Mouse (Mus musculus) brown adipose tissue, adult 24 weeks (tissue): ENCODE data around the gene Serpinb12. TPM values are rescaled to one million over a fixed set of nuclear protein-coding genes. Genes with fewer than 3 reads are reported as not detected.
"Not testable (repeated sequence)": the region's sequence is repeated elsewhere in the genome, so short reads cannot be mapped to it uniquely, and the experiment has no call there.

Experiments used
- H3K27ac ChIP-seq: fragments of 200-500 bp; replicated peaks from 2 replicates; pipeline ENCODE4 v1.5.1; 2012; ENCODE audit warnings: low read depth, mild to moderate bottlenecking, low read length
- H3K4me1 ChIP-seq: fragments of 200-500 bp; 2 replicates; pipeline ENCODE4 v1.6.1; 2012; ENCODE audit warnings: low read length, mixed read lengths; ENCODE audit not compliant: control insufficient read depth, insufficient read depth, insufficient read length
- H3K4me3 ChIP-seq: fragments of 200-500 bp; 2 replicates; pipeline ENCODE4 v1.5.1; 2012; ENCODE audit warnings: low read depth, mild to moderate bottlenecking, low read length, moderate library complexity; ENCODE audit not compliant: insufficient read depth
- polyA plus RNA-seq: library from polyadenylated mRNA; stranded (reverse); fragments of >200 nt; gene quantifications from 2 replicates; pipeline ENCODE4 v1.2.4, GENCODE M21; 2012; ENCODE audit not compliant: missing spikeins, insufficient read depth, insufficient read length

Serpinb12 gene
- polyA plus RNA-seq: not detected in 2 replicates

DNA sequence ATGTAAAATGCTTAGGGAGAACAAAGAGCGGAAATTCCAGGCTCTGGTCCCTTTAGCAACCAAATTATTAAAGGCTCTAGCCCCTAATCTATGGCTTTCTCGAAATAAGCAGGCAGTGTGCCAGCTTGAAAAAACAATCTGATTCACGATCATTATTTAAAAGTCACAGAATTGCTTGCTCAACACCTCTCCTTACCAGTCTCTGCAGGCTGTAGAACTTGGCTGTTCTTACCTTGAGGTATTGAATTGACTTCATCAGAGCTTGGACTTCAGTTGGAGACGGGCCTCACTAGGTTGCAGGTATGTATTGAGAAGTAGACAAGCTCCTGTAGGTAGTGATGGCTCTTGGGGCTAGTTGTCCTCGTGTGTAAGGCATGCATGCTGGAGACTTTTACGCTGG, at the start of gene Serpinb12:
Serpinb12 (plus strand) TSS at position 185 of the 400 bp plus-strand sequence.
- no peak within 1 kb of the TSS for H3K4me3 ChIP-seq
- no peak within 1 kb of the TSS for H3K27ac ChIP-seq
- no peaks in the 10 kb centered on the region for H3K4me1 ChIP-seq

- not testable (repeated sequence) for H3K27ac ChIP-seq, H3K4me1 ChIP-seq, H3K4me3 ChIP-seq
These were observed 39.1 kb upstream of the Serpinb12 start for GRCm38 (mm10) chr1:106895142-106895541.

- H3K27ac ChIP-seq: no peak overlapping the region
- H3K4me1 ChIP-seq: no peaks in the 10 kb centered on the region
- no peak overlapping the region for H3K4me3 ChIP-seq
These were observed 32.8 kb upstream of the Serpinb12 start for GRCm38 (mm10) chr1:106901406-106901805.

- H3K4me1 ChIP-seq: no peaks in the 10 kb centered on the region
These were observed 2.3 kb upstream of the Serpinb12 start for GRCm38 (mm10) chr1:106931954-106932353.

DNA sequence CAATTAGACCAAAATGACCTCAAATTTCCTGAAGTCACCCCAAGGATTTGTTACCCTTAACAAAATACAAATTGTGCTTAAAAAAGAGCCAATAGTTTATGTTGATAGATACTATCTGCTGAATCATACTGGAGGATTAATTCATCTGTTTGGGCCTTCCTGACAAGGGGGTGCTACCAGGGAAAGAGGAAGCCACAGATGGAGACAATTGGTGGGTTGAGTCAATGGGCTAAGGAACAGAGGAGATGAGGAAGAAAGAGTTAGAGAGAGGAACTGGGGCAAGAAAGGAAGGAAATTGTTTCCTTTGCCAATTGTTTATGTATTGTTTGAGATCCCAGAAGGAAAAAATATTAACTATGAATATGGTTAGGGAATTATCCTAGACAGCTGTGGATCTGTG, 591 bp upstream of the Serpinb12 start:
- Histone ChIP-seq H3K4me3 (no peak overlapping the region), H3K27ac (no peak overlapping the region), H3K4me1 (no peaks in the 10 kb centered on the region)

More at GRCm38 (mm10) chr1:106931954-106932353, 2.3 kb upstream of the Serpinb12 start:
- Histone ChIP-seq H3K27ac (peak overlapping the region; percentile 60), H3K4me3 (no peak overlapping the region)

DNA sequence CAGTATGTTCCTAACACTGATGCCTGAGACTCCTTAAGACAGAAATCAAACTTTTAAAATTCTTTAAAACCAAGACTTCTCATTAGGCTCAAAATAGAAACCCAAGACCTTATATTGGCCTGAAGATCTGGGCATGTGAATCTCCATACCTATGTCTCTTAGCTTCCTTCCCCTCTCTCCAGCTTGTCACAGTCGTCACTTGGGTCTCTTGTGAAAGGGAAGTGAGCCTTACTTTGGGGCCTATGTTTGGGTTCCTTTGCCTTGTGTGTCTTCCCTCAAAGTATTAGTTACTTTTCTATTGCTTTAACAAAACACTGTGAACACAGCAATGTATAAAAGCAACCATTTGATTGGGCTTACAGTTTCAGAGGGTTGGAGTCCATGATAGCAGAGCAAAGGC, 13.0 kb downstream of the Serpinb12 start:
- H3K4me3 ChIP-seq: no peak overlapping the region
- no peaks in the 10 kb centered on the region for H3K4me1 ChIP-seq
- H3K27ac ChIP-seq: no peak overlapping the region

GRCm38 (mm10) chr1:106959981-106960380, 25.7 kb downstream of the Serpinb12 start:
- H3K4me3 ChIP-seq: no peak overlapping the region
- H3K27ac ChIP-seq: no peak overlapping the region
- no peaks in the 10 kb centered on the region for H3K4me1 ChIP-seq

DNA sequence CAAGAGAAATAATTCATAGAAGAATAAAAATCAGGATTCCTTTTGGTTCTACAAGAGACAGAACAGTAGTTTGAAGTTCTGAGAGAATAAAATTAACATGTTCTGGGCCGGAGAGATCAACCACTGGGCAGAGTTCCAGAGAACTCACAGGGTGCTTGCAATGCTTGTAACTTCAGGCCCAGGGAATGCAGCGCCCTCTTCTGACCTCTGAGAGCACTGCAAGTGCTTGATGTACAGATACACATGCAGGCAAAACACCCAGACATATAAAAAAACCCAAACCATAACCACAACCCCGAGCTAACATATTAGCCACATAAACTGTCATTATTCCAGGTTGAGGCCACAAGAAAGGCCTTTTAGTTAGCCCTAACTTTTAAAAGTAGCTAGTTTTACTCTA, 26.8 kb downstream of the Serpinb12 start:
- H3K4me1 ChIP-seq: no peaks in the 10 kb centered on the region
- H3K4me3 ChIP-seq: no peak overlapping the region
- no peak overlapping the region for H3K27ac ChIP-seq

DNA sequence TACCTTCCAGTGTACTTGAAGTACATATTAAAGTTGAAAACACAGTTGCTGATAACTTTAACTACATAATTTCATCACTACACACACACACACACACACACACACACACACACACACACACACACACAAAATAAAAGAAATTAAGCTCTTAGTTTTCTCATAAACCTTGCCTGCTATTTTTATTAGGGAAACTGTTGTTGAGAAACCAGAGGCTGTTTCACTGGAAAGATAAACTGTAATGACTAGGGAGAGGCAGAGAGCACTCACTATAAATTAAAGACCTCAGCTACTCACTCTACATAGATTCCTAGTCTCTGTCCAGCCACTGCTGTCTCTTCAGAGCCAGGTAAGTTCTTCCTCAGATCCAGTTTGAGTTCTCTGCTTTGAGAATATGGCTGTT, 46.4 kb downstream of the Serpinb12 start, which contains the start of gene Serpinb13:
Serpinb13 (plus strand) TSS at position 301 of the 400 bp plus-strand sequence.
- Histone ChIP-seq H3K27ac (no peak within 1 kb of the TSS), H3K4me1 (no peaks in the 10 kb centered on the region), H3K4me3 (no peak within 1 kb of the TSS)

GRCm38 (mm10) chr1:106983092-106983491, 48.8 kb downstream of the Serpinb12 start:
- Histone ChIP-seq H3K27ac (no peak overlapping the region), H3K4me1 (no peaks in the 10 kb centered on the region), H3K4me3 (no peak overlapping the region)

DNA sequence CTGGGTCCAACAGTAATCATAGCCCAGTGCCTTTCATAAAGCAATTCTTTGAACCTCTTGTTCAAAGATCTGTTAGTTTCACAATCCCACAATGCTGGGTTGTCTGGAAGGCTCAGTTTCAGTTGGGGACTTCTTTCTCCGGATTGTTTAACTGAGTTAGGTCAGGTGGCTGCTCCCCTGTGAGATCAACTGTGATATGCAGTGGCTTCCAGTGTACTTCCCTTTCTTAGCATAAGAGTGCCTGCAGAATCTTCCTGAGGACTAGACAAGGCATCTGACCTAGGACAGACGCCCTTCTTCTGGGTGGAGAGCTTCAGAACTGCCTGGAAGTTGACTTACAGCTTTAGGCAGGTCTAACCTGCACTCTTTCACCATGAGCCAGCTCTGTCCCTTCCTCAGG, 49.6 kb downstream of the Serpinb12 start:
- H3K4me1 ChIP-seq: no peaks in the 10 kb centered on the region
- no peak overlapping the region for H3K27ac ChIP-seq

GRCm38 (mm10) chr1:107000424-107000823, 66.2 kb downstream of the Serpinb12 start:
- Histone ChIP-seq H3K4me3 (no peak overlapping the region), H3K27ac (no peak overlapping the region), H3K4me1 (no peaks in the 10 kb centered on the region)

More for the DNA sequence above, 49.6 kb downstream of the Serpinb12 start:
- H3K4me3 ChIP-seq: no peak overlapping the region

DNA sequence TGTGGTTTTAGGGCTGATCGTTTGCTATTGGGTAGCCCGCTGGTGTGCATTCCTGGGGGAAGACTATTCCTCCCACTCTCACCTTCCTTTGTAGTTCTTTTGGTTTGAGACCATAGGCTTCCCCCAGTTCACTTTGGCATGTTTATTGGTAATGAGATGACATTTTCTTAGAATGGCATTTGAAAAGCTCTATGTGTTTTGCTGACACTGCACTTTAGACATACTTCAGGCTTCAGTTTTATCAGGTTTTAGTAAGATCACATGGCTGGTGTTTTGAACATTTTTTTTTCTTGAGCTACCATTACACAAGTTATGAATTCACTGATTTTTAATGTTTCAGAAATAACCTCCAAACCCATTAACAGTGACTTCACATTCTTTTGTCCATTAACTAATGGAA, 67.5 kb downstream of the Serpinb12 start:
- H3K4me3 ChIP-seq: no peak overlapping the region
- H3K4me1 ChIP-seq: no peaks in the 10 kb centered on the region
- H3K27ac ChIP-seq: no peak overlapping the region

DNA sequence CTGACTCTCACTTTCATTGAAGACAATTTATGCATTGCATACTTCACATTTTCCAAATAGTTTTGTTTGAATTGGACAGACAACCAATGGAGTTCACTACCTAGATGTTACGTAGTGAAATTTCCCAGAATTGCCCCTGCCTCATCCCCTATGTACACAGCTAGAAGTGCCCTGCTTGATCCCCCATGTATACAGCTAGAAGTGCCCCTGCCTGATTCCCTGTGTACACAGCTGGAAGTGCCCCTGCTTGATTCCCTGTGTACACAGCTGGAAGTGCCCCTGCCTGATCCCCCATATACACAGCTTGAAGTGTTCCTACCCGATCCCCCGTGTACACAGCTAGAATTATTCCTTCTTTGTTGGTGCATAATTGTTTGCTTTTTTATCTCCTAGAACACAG, 72.1 kb downstream of the Serpinb12 start:
- no peaks in the 10 kb centered on the region for H3K4me1 ChIP-seq
- no peak overlapping the region for H3K27ac ChIP-seq
- H3K4me3 ChIP-seq: no peak overlapping the region
